Mouse (Mus musculus): ENCODE data around the gene Pgrmc1. TPM values are rescaled to one million over a fixed set of nuclear protein-coding genes. Genes with fewer than 3 reads are reported as not detected.
"Not testable (repeated sequence)": the region's sequence is repeated elsewhere in the genome, so short reads cannot be mapped to it uniquely, and the experiment has no call there.

Gene Pgrmc1
- polyA plus RNA-seq, 1 experiment from 2014 or later, result 583 TPM

- Histone ChIP-seq H3K4me2 (ENCODE audit: low read length) (no peak overlapping the region), H3K4me3 (ENCODE audit: low read depth, low read length) (no peak overlapping the region), H3K9me3 (replicated peaks; ENCODE audit: control insufficient read depth, low read length) (no peaks in the 10 kb centered on the region), H3K9ac (ENCODE audit: low read length) (no peak overlapping the region), H3K27ac (ENCODE audit: low read depth, low read length) (no peak overlapping the region), H3K36me3 (ENCODE audit: control insufficient read depth, insufficient read depth, low read length) (no peaks in the 10 kb centered on the region), H3K4me1 (ENCODE audit: control insufficient read depth, insufficient read depth, low read length) (no peaks in the 10 kb centered on the region), H3K27me3 (replicated peaks; ENCODE audit: control insufficient read depth, insufficient read depth, low read length) (no peaks in the 10 kb centered on the region)
- WGBS, result 32% methylated on average over 3 of the region's 3 CpGs
- DNase-seq (ENCODE audit: low spot score) (no peak), ATAC-seq (no peak)
These were observed 35.9 kb upstream of the Pgrmc1 start for GRCm38 (mm10) chrX:36562079-36562478.

GRCm38 (mm10) chrX:36586629-36587303 is 11.2 kb upstream of the Pgrmc1 start:
- no peaks in the 10 kb centered on the region for H3K4me1 ChIP-seq (ENCODE audit: control insufficient read depth, insufficient read depth, low read length)
- peak; percentile 26 for ATAC-seq

GRCm38 (mm10) chrX:36587304-36588209 is 10.4 kb upstream of the Pgrmc1 start:
- ATAC-seq (peak; percentile 82), DNase-seq (ENCODE audit: low spot score) (peak; percentile 77)
- no peak overlapping the region for H3K9ac ChIP-seq (ENCODE audit: low read length)
- H3K4me1 ChIP-seq (ENCODE audit: control insufficient read depth, insufficient read depth, low read length), result no peaks in the 10 kb centered on the region
- peak overlapping the region; percentile 72 for H3K27ac ChIP-seq (ENCODE audit: low read depth, low read length)
- no peak overlapping the region for H3K4me2 ChIP-seq (ENCODE audit: low read length)
- WGBS, result 65% methylated on average over 8 of the region's 8 CpGs
- H3K36me3 ChIP-seq (ENCODE audit: control insufficient read depth, insufficient read depth, low read length), result no peaks in the 10 kb centered on the region
- no peaks in the 10 kb centered on the region for H3K9me3 ChIP-seq (replicated peaks; ENCODE audit: control insufficient read depth, low read length)
- no peak overlapping the region for H3K4me3 ChIP-seq (ENCODE audit: low read depth, low read length)
- no peaks in the 10 kb centered on the region for H3K27me3 ChIP-seq (replicated peaks; ENCODE audit: control insufficient read depth, insufficient read depth, low read length)

More at GRCm38 (mm10) chrX:36586629-36587303, 11.2 kb upstream of the Pgrmc1 start:
- Histone ChIP-seq H3K4me3 (ENCODE audit: low read depth, low read length) (no peak overlapping the region), H3K9me3 (replicated peaks; ENCODE audit: control insufficient read depth, low read length) (no peaks in the 10 kb centered on the region), H3K36me3 (ENCODE audit: control insufficient read depth, insufficient read depth, low read length) (no peaks in the 10 kb centered on the region), H3K4me2 (ENCODE audit: low read length) (no peak overlapping the region), H3K9ac (ENCODE audit: low read length) (no peak overlapping the region), H3K27ac (ENCODE audit: low read depth, low read length) (peak overlapping the region; percentile 48; the same call in 1 of the 2 replicates), H3K27me3 (replicated peaks; ENCODE audit: control insufficient read depth, insufficient read depth, low read length) (no peaks in the 10 kb centered on the region)
- 45% methylated on average over 1 of the region's 1 CpGs for WGBS
- DNase-seq (ENCODE audit: low spot score), result no peak

GRCm38 (mm10) chrX:36590266-36590665 is 7.7 kb upstream of the Pgrmc1 start:
- 87% methylated on average over 7 of the region's 7 CpGs for WGBS
- Histone ChIP-seq H3K27ac (ENCODE audit: low read depth, low read length) (no peak overlapping the region), H3K4me2 (ENCODE audit: low read length) (no peak overlapping the region), H3K9ac (ENCODE audit: low read length) (no peak overlapping the region), H3K36me3 (ENCODE audit: control insufficient read depth, insufficient read depth, low read length) (no peaks in the 10 kb centered on the region), H3K4me3 (ENCODE audit: low read depth, low read length) (no peak overlapping the region), H3K4me1 (ENCODE audit: control insufficient read depth, insufficient read depth, low read length) (no peaks in the 10 kb centered on the region), H3K27me3 (replicated peaks; ENCODE audit: control insufficient read depth, insufficient read depth, low read length) (no peaks in the 10 kb centered on the region), H3K9me3 (replicated peaks; ENCODE audit: control insufficient read depth, low read length) (no peaks in the 10 kb centered on the region)
- DNase-seq (ENCODE audit: low spot score) (no peak), ATAC-seq (no peak)

- no peak overlapping the region for H3K27ac ChIP-seq (ENCODE audit: low read depth, low read length)
These were observed 6.9 kb upstream of the Pgrmc1 start for GRCm38 (mm10) chrX:36591120-36591519.

GRCm38 (mm10) chrX:36591539-36591938 is 6.5 kb upstream of the Pgrmc1 start:
- no peak overlapping the region for H3K27ac ChIP-seq (ENCODE audit: low read depth, low read length)
- no peaks in the 10 kb centered on the region for H3K4me1 ChIP-seq (ENCODE audit: control insufficient read depth, insufficient read depth, low read length)
- no peak overlapping the region for H3K9ac ChIP-seq (ENCODE audit: low read length)
- no peaks in the 10 kb centered on the region for H3K9me3 ChIP-seq (replicated peaks; ENCODE audit: control insufficient read depth, low read length)
- no peaks in the 10 kb centered on the region for H3K27me3 ChIP-seq (replicated peaks; ENCODE audit: control insufficient read depth, insufficient read depth, low read length)
- no peak overlapping the region for H3K4me2 ChIP-seq (ENCODE audit: low read length)
- ATAC-seq (no peak), DNase-seq (ENCODE audit: low spot score) (no peak)
- WGBS, result 71% methylated on average over 4 of the region's 4 CpGs
- H3K36me3 ChIP-seq (ENCODE audit: control insufficient read depth, insufficient read depth, low read length), result no peaks in the 10 kb centered on the region
- H3K4me3 ChIP-seq (ENCODE audit: low read depth, low read length), result no peak overlapping the region

More at GRCm38 (mm10) chrX:36591120-36591519, 6.9 kb upstream of the Pgrmc1 start:
- H3K27me3 ChIP-seq (replicated peaks; ENCODE audit: control insufficient read depth, insufficient read depth, low read length), result no peaks in the 10 kb centered on the region
- H3K4me1 ChIP-seq (ENCODE audit: control insufficient read depth, insufficient read depth, low read length), result no peaks in the 10 kb centered on the region
- H3K36me3 ChIP-seq (ENCODE audit: control insufficient read depth, insufficient read depth, low read length), result no peaks in the 10 kb centered on the region
- ATAC-seq, result no peak
- H3K9me3 ChIP-seq (replicated peaks; ENCODE audit: control insufficient read depth, low read length), result no peaks in the 10 kb centered on the region
- WGBS, result 61% methylated on average over 1 of the region's 1 CpGs
- no peak overlapping the region for H3K9ac ChIP-seq (ENCODE audit: low read length)
- H3K4me3 ChIP-seq (ENCODE audit: low read depth, low read length), result no peak overlapping the region
- no peak overlapping the region for H3K4me2 ChIP-seq (ENCODE audit: low read length)
- no peak for DNase-seq (ENCODE audit: low spot score)

GRCm38 (mm10) chrX:36595247-36595646 is 2.8 kb upstream of the Pgrmc1 start:
- H3K36me3 ChIP-seq (ENCODE audit: control insufficient read depth, insufficient read depth, low read length), result no peaks in the 10 kb centered on the region
- no peak overlapping the region for H3K4me2 ChIP-seq (ENCODE audit: low read length)
- no peaks in the 10 kb centered on the region for H3K4me1 ChIP-seq (ENCODE audit: control insufficient read depth, insufficient read depth, low read length)
- no peaks in the 10 kb centered on the region for H3K9me3 ChIP-seq (replicated peaks; ENCODE audit: control insufficient read depth, low read length)
- 84% methylated on average over 3 of the region's 3 CpGs for WGBS
- no peak overlapping the region for H3K4me3 ChIP-seq (ENCODE audit: low read depth, low read length)
- no peak overlapping the region for H3K27ac ChIP-seq (ENCODE audit: low read depth, low read length)
- no peaks in the 10 kb centered on the region for H3K27me3 ChIP-seq (replicated peaks; ENCODE audit: control insufficient read depth, insufficient read depth, low read length)
- no peak overlapping the region for H3K9ac ChIP-seq (ENCODE audit: low read length)
- DNase-seq (ENCODE audit: low spot score) (no peak), ATAC-seq (no peak)

GRCm38 (mm10) chrX:36596483-36597120 is 1.4 kb upstream of the Pgrmc1 start:
- 52% methylated on average over 5 of the region's 5 CpGs for WGBS
- H3K27ac ChIP-seq (ENCODE audit: low read depth, low read length); H3K9me3 ChIP-seq (replicated peaks; ENCODE audit: control insufficient read depth, low read length); H3K4me3 ChIP-seq (ENCODE audit: low read depth, low read length); H3K4me2 ChIP-seq (ENCODE audit: low read length); DNase-seq (ENCODE audit: low spot score); H3K36me3 ChIP-seq (ENCODE audit: control insufficient read depth, insufficient read depth, low read length); H3K27me3 ChIP-seq (replicated peaks; ENCODE audit: control insufficient read depth, insufficient read depth, low read length); H3K9ac ChIP-seq (ENCODE audit: low read length); H3K4me1 ChIP-seq (ENCODE audit: control insufficient read depth, insufficient read depth, low read length); ATAC-seq: not testable (repeated sequence)
